Mouse (Mus musculus) gonadal fat pad, adult 2 months (tissue): Measurements from ENCODE around the gene Hibch. TPM values are rescaled to one million over a fixed set of nuclear protein-coding genes. Genes with fewer than 3 reads are reported as not detected.
"Not testable (repeated sequence)": the region's sequence is repeated elsewhere in the genome, so short reads cannot be mapped to it uniquely, and the experiment has no call there.

Source experiments
- DNase-seq: peaks from one replicate; pipeline ENCODE4 v3.0.0-alpha.2; 2012; ENCODE audit warnings: low read depth
- polyA plus RNA-seq: library from polyadenylated mRNA; depleted of rRNA; stranded (reverse); fragments of >200 nt; gene quantifications from 2 replicates; pipeline ENCODE4 v1.2.3, GENCODE M21; 2012

Hibch gene
- polyA plus RNA-seq, 1 experiment = 62.4 TPM

- no peak for DNase-seq
These were observed 23.1 kb downstream of the Hibch start for GRCm38 (mm10) chr1:52867876-52868275.

DNA sequence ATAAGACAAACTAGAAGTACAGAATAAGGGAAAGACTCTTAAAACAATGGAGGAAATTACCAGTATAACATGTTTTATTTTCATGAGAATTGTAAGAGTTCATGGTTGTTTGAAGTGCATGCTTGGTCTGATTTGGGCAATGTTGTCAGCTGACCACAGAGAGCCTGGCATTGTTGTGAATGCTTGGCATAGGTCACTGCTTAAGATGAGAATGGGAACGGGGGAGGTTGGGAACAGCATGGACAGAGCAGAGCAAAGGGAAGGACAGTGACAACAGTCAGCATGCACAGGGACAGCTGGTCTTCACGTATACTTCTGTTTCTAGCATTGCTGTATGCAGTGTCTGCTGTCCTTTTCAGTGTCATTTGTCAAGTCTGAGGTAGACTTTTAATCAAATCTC is 39.5 kb downstream of the Hibch start:
- DNase-seq = no peak

DNA sequence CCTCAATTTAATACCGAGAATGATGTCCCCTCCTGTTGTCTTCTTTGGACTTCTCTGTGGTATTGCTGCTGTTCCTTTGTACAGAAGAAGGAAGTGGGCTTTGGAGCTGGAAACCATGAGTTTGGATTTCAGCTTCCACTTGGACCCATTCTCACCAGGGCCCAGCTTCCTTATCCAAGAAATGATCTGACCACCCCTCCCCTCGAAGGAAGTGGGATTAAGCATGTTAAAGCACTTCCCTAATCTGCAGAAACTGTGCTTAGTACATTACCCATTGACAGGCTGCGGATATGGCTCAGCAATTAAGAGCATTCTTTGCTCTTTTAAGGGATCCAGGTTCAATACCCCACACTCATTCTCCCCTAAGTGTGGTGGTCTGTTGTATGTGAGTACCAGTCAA is 65.1 kb downstream of the Hibch start:
- no peak for DNase-seq

GRCm38 (mm10) chr1:52916655-52917054 is 71.9 kb downstream of the Hibch start:
- DNase-seq = no peak

GRCm38 (mm10) chr1:52918897-52919296 is 74.2 kb downstream of the Hibch start:
- DNase-seq = not testable (repeated sequence)

GRCm38 (mm10) chr1:52924482-52924881 is 79.8 kb downstream of the Hibch start:
- not testable (repeated sequence) for DNase-seq

GRCm38 (mm10) chr1:52934494-52934893 is 89.8 kb downstream of the Hibch start:
- DNase-seq = no peak

GRCm38 (mm10) chr1:52939021-52939420 is 94.3 kb downstream of the Hibch start:
- no peak for DNase-seq

DNA sequence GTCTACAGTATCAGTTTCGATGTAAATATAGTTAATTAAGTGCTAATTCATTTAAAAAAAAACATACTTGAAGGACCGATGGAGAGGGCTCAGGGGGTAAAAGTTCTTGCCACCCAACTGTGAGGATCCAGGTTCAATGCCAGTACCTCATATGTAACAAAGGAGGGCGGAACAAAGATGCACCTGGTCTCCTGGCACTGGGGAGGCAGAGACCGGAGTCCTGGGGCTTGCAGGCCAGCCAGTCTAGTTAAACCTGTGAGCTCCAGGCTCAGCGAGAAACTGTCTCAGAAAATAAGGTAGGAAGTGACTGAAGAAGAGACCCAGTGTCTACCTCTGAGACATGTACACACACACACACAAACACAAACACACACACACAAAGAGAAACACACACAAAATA is 103.2 kb downstream of the Hibch start:
- DNase-seq = no peak

DNA sequence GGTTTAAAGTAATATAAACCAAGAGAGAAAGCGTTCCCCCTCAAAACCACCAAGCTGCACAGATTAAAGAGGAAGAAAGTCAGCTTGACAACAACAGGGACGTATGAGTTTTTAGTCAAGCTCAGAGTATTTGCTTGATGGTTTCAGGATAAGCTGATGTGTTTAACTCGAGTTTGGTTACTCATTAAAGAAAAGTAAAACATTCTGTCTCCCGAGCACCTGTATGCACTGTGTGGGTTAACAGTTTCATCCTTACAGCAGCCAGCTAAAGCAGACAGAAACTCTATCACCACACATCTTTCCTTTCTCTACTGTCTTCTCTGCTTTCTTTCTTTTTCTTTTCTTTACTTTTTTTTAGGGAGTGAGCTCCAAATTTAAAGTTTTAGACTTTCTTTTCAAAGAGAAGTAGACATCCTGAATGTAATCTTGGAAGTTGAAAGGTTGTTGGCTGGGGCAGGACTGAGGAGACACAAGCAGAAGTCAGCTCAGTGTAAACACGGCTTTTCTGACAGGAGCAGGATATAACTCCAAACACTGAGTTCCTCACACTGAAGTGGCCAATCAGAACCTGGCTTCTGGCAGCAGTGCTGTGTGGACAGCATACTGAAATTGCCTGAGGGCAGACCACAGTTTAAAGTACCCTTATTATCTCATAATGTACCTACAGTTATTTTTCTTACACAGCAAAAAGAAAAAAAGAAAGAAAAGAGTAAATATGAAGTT is 106.6 kb downstream of the Hibch start:
- DNase-seq = no peak

GRCm38 (mm10) chr1:52952143-52952542 is 107.4 kb downstream of the Hibch start:
- DNase-seq = no peak

GRCm38 (mm10) chr1:52952551-52953397 is 108.0 kb downstream of the Hibch start:
- DNase-seq = no peak

DNA sequence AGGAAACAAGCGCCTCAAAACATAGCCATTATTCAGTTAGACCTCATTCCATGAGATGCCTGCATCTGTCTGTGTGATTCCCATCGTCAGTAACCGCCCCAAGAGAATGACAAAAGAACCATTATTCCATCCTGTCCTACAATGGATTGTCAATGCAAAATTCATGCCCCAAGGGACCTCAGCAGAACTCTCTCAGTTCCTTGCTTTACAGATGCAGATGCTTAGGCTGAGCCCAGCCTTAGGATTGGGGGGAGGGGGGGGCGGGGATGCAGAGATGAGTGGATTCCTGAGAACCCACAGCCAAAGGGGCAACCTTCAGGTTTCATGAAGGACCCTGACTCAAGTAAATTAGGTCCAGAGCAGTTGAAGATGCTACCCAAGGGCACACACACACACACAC is 108.8 kb downstream of the Hibch start:
- no peak for DNase-seq

- no peak for DNase-seq
These were observed 109.7 kb downstream of the Hibch start for GRCm38 (mm10) chr1:52954456-52954855.

- DNase-seq = no peak
These were observed 110.4 kb downstream of the Hibch start for GRCm38 (mm10) chr1:52955102-52955501.

- DNase-seq = no peak
These were observed 112.0 kb downstream of the Hibch start for GRCm38 (mm10) chr1:52956746-52957145.

- DNase-seq = no peak
These were observed 115.5 kb downstream of the Hibch start for GRCm38 (mm10) chr1:52960191-52960590.

DNA sequence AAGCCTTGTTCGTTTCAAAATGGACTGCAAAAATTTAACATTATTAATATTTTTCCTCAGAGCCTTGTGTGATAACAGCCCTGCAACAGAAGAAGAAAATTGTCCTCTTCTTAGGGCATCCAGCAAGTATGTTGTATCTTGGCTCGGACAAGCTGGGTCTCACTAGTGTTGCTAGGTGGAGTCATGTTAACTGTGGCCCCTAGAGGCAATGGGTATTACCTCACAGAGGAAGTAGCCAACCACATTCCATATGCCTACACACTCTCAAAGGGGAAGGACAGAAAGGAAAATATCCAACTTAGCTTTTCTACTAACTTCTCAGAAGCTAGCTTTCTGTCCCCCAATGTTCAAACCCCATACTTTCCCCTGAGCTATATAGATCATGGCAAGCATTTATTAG is 118.4 kb downstream of the Hibch start:
- no peak for DNase-seq

- no peak for DNase-seq
These were observed 119.9 kb downstream of the Hibch start for GRCm38 (mm10) chr1:52964581-52964980.
